Mouse (Mus musculus) hindbrain, embryonic 12.5 days (tissue): Measurements from ENCODE around the gene Cdh13. TPM values are rescaled to one million over a fixed set of nuclear protein-coding genes. Genes with fewer than 3 reads are reported as not detected.

ENCODE experiments used
- ATAC-seq: fragments of 200-750 bp; cut with Nextera tagmentation; 2 replicates; pipeline ENCODE4 v1.8.0; 2017; ENCODE audit warnings: moderate TSS enrichment; ENCODE audit not compliant: low FRiP score
- H3K27ac ChIP-seq: fragments of 300-500 bp; sonication (generic); 2 replicates; pipeline ENCODE4 v1.5.1; 2016; ENCODE audit warnings: mild to moderate bottlenecking
- H3K27me3 ChIP-seq: fragments of 300-500 bp; sonication (generic); 2 replicates; pipeline ENCODE4 v1.6.1; 2016; ENCODE audit warnings: mild to moderate bottlenecking
- H3K36me3 ChIP-seq: fragments of 300-500 bp; sonication (generic); 2 replicates; pipeline ENCODE4 v1.6.1; 2016; ENCODE audit warnings: mild to moderate bottlenecking
- H3K4me1 ChIP-seq: fragments of 300-500 bp; sonication (generic); 2 replicates; pipeline ENCODE4 v1.6.1; 2016
- H3K4me2 ChIP-seq: fragments of 300-500 bp; sonication (generic); replicated peaks from 2 replicates; pipeline ENCODE4 v1.6.1; 2016; ENCODE audit warnings: mild to moderate bottlenecking
- H3K4me3 ChIP-seq: fragments of 300-500 bp; sonication (generic); 2 replicates; pipeline ENCODE4 v1.5.1; 2016; ENCODE audit warnings: mild to moderate bottlenecking
- H3K9ac ChIP-seq: fragments of 300-500 bp; sonication (generic); 2 replicates; pipeline ENCODE4 v1.6.1; 2016; ENCODE audit warnings: mild to moderate bottlenecking, moderate library complexity
- H3K9me3 ChIP-seq: fragments of 300-500 bp; sonication (generic); replicated peaks from 2 replicates; pipeline ENCODE4 v1.6.1; 2016; ENCODE audit warnings: mild to moderate bottlenecking
- WGBS: fragments of 180-500 bp; shearing (Covaris S2); methylation state at CpG from one replicate; pipeline ENCODE4 v1.1.7; 2016; 5-methylcytosine and 5-hydroxymethylcytosine counted together
- polyA plus RNA-seq: library from polyadenylated mRNA; unstranded; fragments of >200 nt; fragmentation: Nextera tagmentation; extraction: Ambion mirVana; gene quantifications from 2 replicates; pipeline ENCODE4 v1.2.1, GENCODE M21; 2016

The Cdh13 gene
- polyA plus RNA-seq, 1 experiment from 2014 or later, result 25.7 TPM

DNA sequence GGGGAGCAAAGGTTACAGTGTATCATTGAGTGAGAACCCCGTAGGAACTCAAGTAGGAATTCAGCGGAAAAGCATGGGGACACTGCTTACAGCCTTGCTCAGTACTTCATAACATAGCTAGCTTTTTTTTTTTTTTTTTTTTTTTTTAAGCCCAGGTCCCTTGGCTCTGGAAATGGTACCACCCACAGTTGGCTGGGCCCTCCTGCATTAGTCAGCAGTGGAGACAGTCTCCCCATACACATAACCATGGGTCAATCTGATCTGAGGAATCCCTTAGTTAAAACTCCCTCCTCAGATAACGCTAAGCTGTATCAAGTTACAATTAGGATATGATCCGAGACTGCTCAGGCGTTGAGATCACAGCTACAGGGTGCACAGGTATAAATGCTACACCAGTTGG lies 344.2 kb downstream of the Cdh13 start:
- no peaks in the 10 kb centered on the region for H3K4me1 ChIP-seq
- H3K9me3 ChIP-seq, result no peaks in the 10 kb centered on the region
- WGBS, result 88% methylated on average over 5 of the region's 5 CpGs
- H3K27ac ChIP-seq, result no peak overlapping the region
- ATAC-seq, result no peak
- no peak overlapping the region for H3K9ac ChIP-seq
- H3K27me3 ChIP-seq, result no peaks in the 10 kb centered on the region
- no peaks in the 10 kb centered on the region for H3K36me3 ChIP-seq
- H3K4me3 ChIP-seq, result no peak overlapping the region
- H3K4me2 ChIP-seq, result no peak overlapping the region

DNA sequence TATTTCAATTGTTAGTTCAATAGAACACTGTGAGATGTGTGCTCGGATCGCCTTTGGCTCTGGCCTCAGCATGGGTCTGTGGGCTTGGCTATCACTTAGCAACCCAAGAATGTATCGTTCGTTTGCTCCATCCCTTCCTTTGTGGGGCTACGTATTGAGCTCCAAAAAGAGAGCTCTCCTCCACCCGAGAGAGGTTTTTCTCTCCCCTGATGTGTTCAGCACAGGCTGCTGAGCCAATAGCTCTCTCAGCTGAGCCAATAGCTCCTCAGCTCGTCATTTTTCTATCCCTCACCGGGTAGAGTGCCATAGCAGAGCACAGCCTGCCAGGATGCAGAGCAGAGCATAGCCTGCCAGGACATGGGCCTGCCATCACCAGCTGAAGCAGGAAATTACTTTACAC lies 345.2 kb downstream of the Cdh13 start:
- no peak overlapping the region for H3K4me2 ChIP-seq
- no peak overlapping the region for H3K27ac ChIP-seq
- 57% methylated on average over 8 of the region's 8 CpGs for WGBS
- H3K9ac ChIP-seq, result no peak overlapping the region
- no peak overlapping the region for H3K4me3 ChIP-seq
- ATAC-seq, result no peak
- no peaks in the 10 kb centered on the region for H3K36me3 ChIP-seq
- H3K4me1 ChIP-seq, result no peaks in the 10 kb centered on the region
- H3K27me3 ChIP-seq, result no peaks in the 10 kb centered on the region
- no peaks in the 10 kb centered on the region for H3K9me3 ChIP-seq

DNA sequence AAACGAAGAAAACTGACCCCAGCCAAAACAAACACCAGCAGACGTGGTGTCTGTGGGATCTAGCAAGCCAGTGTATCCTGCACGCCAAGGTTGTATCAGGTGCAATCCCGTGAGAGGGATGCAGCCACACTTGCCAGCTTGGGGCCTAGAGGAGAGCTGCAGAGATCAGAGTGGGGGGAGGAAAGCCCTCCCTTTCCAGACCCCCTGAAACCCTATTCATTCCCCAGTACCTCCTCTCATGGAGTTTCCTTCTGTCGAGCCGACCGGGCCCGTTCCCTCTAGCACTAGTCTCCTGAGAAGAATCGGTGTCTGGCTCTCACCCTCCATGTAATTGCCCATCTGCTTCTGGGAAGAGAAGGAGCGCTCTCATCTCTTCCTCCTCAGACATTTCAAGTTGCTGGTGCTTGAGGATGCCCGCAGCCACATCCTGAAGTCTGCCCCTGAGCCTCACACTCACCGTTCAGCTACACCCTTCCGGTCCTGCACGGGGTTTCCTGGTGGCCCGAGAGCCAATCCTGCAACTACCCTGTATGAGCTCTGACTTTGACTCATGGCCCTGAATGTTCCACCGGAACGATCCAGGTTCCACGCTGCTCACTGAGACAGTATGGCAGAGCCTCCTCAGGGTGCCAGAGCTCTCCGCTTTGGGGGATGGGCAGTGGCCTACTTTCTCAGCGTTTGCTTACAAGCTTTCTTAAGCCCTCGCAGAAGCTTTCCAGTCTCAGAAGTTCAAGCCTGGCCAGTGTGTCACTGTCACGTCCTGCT lies 351.9 kb downstream of the Cdh13 start:
- Histone ChIP-seq H3K27me3 (no peaks in the 10 kb centered on the region), H3K4me3 (no peak overlapping the region), H3K27ac (no peak overlapping the region), H3K9me3 (no peaks in the 10 kb centered on the region), H3K4me2 (no peak overlapping the region), H3K9ac (no peak overlapping the region), H3K36me3 (no peaks in the 10 kb centered on the region), H3K4me1 (no peaks in the 10 kb centered on the region)
- ATAC-seq, result no peak
- 68% methylated on average over 22 of the region's 22 CpGs for WGBS

DNA sequence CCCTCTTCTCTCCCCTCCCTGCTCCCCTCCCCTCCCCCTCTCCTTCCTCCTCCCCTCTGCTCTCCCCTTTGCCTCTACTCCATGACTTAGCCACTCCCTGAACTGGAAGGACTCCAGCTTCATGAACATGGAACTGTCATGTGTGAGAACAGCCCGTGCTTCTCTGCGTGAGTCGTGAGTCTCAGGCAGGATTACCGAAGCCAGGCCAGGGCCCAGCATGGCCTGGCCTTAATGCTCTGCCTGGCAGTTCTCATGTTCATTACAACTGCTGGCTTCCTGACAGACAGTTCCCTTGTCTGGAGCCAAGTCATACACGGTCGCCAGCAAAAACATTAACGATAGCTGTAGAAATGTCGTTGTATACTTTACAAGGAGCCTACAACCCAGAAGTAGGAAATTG lies 356.1 kb downstream of the Cdh13 start:
- Histone ChIP-seq H3K4me3 (no peak overlapping the region), H3K27me3 (no peaks in the 10 kb centered on the region), H3K4me1 (no peaks in the 10 kb centered on the region), H3K36me3 (no peaks in the 10 kb centered on the region), H3K27ac (no peak overlapping the region), H3K9ac (no peak overlapping the region), H3K9me3 (no peaks in the 10 kb centered on the region), H3K4me2 (no peak overlapping the region)
- 91% methylated on average over 8 of the region's 8 CpGs for WGBS
- ATAC-seq, result no peak

DNA sequence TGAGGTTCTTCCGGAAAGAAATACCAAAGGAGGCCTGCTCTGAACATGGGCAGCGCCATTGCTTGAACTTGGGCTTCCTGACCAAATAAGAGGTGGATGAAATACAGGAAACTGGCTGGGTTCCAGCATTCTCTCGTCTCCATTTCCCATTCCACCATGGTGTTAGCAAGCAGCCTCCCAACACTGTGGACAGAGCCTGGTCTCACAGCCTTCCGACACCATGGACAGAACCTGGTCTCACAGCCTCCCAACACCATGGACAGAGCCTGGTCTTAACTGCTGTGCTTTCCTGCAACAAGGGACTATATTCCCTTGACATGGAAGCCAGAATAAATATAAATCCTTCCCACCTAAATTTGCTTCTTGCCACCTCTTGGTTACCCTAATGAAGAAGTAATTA lies 358.3 kb downstream of the Cdh13 start:
- WGBS, result 91% methylated on average over 4 of the region's 4 CpGs
- no peak overlapping the region for H3K4me3 ChIP-seq

DNA sequence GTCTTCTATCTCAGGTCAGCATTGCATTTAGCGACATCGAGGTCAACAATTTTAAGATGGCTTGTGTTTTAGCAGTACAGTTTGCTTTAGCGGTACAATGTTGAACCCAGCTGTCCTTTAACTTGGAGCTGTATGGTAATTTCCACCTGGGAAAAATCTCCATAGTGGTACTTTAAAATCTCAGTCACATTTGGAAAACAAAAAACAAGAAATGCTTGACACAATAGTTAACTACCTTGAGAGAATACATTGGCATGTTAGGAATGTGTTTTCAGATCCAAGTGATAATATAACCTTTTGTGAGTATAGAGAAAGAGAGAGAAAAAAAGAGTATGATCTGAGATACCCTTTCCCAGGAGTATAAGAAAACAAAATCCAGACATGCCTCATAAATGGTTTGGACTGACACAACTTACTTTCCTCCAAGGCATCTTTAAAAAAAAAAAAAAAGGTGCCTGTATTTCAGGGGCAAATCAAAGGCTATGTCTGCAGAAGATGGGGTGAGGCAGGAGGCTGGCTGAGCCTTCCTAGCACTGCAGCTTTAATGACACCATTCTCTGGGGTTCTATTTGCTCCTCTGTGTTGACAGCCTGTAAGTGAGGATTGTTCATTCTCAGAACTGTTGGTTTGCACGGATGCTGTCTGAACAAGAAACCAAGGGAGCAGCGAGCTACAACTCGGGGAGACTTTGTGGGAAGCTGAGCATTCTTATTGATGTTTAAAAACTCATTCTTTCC lies 365.4 kb downstream of the Cdh13 start:
- Histone ChIP-seq H3K4me1 (peaks cover 2% of the 10 kb centered on the region; the same call in 1 of the 2 replicates), H3K36me3 (no peaks in the 10 kb centered on the region), H3K27ac (no peak overlapping the region), H3K4me2 (no peak overlapping the region), H3K4me3 (no peak overlapping the region), H3K9me3 (no peaks in the 10 kb centered on the region), H3K27me3 (no peaks in the 10 kb centered on the region), H3K9ac (no peak overlapping the region)
- no peak for ATAC-seq
- WGBS, result 82% methylated on average over 6 of the region's 6 CpGs

More for the DNA sequence above, 358.3 kb downstream of the Cdh13 start:
- Histone ChIP-seq H3K36me3 (no peaks in the 10 kb centered on the region), H3K27me3 (no peaks in the 10 kb centered on the region), H3K4me2 (no peak overlapping the region), H3K4me1 (no peaks in the 10 kb centered on the region), H3K9me3 (no peaks in the 10 kb centered on the region), H3K9ac (no peak overlapping the region), H3K27ac (no peak overlapping the region)
- ATAC-seq, result no peak

DNA sequence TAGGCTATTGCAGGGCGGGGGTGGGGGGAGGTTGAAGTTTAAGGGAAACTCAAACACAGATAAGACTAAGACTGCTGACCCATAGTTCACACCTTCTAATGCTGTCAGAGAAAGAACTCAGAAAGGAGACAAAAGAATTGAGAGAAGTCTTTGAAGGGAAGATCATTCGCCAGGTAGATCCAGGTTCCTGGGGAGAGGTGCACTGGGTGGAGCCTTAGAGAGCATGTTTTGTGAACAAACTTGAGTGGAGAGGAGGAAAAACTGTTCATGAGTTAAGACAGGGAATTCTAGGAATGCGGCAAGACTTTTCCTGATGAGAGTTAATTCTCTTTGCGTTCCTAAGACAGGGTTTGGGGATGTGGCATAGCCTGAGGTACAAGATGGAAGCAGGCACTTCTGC lies 366.4 kb downstream of the Cdh13 start:
- Histone ChIP-seq H3K4me3 (no peak overlapping the region), H3K27me3 (no peaks in the 10 kb centered on the region), H3K9ac (no peak overlapping the region), H3K9me3 (no peaks in the 10 kb centered on the region), H3K4me2 (no peak overlapping the region), H3K27ac (no peak overlapping the region), H3K36me3 (no peaks in the 10 kb centered on the region), H3K4me1 (peaks cover 9% of the 10 kb centered on the region; the same call in 1 of the 2 replicates)
- ATAC-seq, result no peak
- WGBS, result 87% methylated on average over 4 of the region's 4 CpGs

DNA sequence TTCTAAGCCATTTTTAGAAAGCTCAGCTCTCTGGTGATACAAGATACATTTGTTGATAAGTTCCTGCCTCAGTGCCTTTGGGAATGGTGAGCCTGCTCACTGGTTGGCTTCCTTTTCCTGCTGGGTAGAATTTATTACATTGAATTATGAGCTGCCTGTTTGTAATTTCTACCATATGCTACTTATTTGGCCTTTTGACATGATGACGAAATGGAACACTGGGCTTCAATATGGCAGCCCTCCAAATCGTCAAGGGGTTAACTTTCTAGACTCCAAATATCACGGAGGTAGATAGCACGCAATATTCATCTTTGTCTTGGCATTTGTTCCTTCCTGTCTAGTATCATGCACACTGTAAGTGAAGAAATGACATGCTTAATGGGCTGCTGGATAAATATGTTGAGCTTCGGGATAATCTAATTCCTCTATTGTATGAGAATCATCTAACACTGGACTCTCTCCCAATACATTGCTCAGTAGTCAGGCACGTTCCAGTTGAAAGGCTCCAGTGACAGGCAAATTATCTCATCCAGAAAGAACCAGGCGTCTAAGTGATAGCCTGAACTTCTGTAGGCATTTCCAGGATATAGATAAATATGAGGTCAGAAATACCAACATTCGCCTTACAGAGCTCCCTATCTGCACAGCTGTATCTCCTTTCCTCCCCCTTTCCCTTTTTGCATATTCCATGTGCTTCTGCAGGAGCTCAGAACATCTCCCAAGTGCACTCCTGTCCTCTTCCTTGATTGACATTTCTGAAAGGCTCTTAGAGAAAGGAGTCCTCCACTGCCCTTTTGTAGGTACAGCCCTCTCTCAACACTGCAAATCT lies 378.7 kb downstream of the Cdh13 start:
- Histone ChIP-seq H3K27me3 (no peaks in the 10 kb centered on the region), H3K4me3 (no peak overlapping the region), H3K9ac (no peak overlapping the region), H3K4me1 (no peaks in the 10 kb centered on the region), H3K4me2 (no peak overlapping the region), H3K36me3 (no peaks in the 10 kb centered on the region), H3K27ac (no peak overlapping the region), H3K9me3 (no peaks in the 10 kb centered on the region)
- ATAC-seq, result no peak
- WGBS, result 78% methylated on average over 8 of the region's 8 CpGs

DNA sequence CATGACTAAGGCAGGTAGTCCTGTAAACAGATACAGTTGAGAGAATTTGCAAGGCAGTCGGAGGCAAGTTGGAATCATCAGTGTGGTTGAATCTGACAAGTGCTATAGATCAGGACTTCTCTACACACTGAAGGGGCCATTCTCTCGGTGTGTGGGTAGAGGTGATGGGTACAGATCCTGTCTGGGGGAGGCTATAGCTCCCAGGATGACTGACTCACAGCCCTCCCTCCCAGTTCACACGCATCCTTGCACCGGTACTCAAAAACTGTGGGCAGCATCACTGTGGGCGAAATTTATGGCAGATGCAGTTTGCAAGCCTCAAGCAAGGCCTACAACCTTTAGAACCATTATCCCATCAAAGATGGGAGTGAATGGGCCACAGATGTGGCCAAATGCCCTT lies 381.5 kb downstream of the Cdh13 start:
- Histone ChIP-seq H3K27me3 (no peaks in the 10 kb centered on the region), H3K9ac (no peak overlapping the region)
- WGBS, result 87% methylated on average over 5 of the region's 5 CpGs

DNA sequence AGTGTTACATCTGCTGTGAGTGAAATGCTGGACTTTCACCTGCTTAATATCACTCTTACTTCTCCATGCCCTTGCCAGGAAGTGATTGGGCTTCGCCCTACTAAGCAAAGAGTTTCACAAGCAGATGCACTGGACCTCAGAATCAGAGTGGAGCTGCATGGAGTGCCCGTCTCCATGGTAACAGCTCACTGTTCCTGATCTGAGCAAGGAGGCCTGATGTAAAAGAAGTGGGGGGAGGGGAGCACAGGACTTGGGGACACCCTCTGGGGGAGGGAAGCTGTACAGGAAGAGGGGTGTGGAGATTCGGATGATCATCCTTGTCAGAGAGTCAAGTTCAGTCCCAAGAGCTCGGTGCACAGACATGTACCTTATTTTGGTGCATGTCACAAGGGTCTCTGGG lies 384.2 kb downstream of the Cdh13 start:
- Histone ChIP-seq H3K27me3 (no peaks in the 10 kb centered on the region), H3K36me3 (no peaks in the 10 kb centered on the region), H3K27ac (no peak overlapping the region), H3K4me2 (no peak overlapping the region), H3K9ac (no peak overlapping the region), H3K4me3 (no peak overlapping the region), H3K9me3 (no peaks in the 10 kb centered on the region), H3K4me1 (peaks cover 4% of the 10 kb centered on the region; the same call in 1 of the 2 replicates)
- no peak for ATAC-seq
- 86% methylated on average over 4 of the region's 4 CpGs for WGBS

More for the DNA sequence above, 381.5 kb downstream of the Cdh13 start:
- Histone ChIP-seq H3K4me2 (no peak overlapping the region), H3K4me1 (peaks cover 4% of the 10 kb centered on the region; the same call in 1 of the 2 replicates), H3K27ac (no peak overlapping the region), H3K9me3 (no peaks in the 10 kb centered on the region), H3K36me3 (no peaks in the 10 kb centered on the region), H3K4me3 (no peak overlapping the region)
- ATAC-seq, result no peak

DNA sequence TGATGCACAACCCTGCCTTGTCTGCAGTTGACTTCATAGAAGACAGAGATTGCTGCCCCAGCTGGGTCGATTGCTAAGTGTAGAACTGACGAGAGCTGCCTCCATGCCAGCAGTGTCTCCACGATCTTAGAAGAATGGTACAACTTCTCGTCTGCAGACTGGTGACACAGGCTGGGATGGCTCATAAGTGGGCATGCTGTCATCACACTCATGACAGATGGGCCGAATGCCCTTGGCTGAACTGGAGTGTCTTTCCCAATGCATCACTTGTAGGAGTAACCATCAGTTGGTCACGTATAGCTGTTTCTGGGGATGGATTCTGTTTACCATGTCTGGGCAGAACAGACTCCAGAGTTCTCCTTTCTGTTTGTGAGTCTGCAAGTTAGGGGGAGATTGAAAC lies 392.7 kb downstream of the Cdh13 start:
- ATAC-seq, result no peak
- Histone ChIP-seq H3K27ac (no peak overlapping the region), H3K27me3 (no peaks in the 10 kb centered on the region), H3K9ac (no peak overlapping the region), H3K4me3 (no peak overlapping the region), H3K4me2 (no peak overlapping the region), H3K9me3 (no peaks in the 10 kb centered on the region), H3K4me1 (no peaks in the 10 kb centered on the region), H3K36me3 (no peaks in the 10 kb centered on the region)
- WGBS, result 88% methylated on average over 6 of the region's 6 CpGs

DNA sequence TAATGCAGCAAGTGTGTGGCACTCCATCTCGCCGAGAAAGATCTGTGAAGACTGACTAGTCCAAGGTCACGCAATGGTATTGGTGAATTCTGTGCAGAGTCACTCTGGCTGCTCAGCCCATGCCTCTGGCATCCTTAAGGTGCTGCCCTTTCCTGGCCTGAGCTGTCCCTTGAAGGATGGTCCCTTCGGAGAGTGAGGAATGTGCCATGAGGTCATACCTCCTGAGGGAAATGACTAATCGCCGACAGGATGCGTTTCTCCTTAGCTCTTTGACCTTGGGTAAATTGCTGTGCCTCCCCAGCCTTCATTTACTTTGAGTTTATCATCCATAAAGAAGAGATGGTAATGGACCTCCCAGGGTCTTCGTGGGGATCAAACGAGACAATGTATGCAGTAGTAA lies 395.8 kb downstream of the Cdh13 start:
- no peaks in the 10 kb centered on the region for H3K4me1 ChIP-seq
- H3K9ac ChIP-seq, result no peak overlapping the region
- no peak for ATAC-seq

More for the DNA sequence above, 395.8 kb downstream of the Cdh13 start:
- Histone ChIP-seq H3K4me2 (no peak overlapping the region), H3K27ac (no peak overlapping the region), H3K27me3 (no peaks in the 10 kb centered on the region), H3K36me3 (no peaks in the 10 kb centered on the region), H3K9me3 (no peaks in the 10 kb centered on the region), H3K4me3 (no peak overlapping the region)
- 80% methylated on average over 9 of the region's 9 CpGs for WGBS
